Comparison of ENCODE assay signal across 8 mouse cellular contexts in genomic region chr4:25281671-25282038, GRCm38 (mm10). TPM values are rescaled to one million over a fixed set of nuclear protein-coding genes. Genes with fewer than 3 reads are reported as not detected.
DNase-seq lines count a peak whose midpoint lies in the region; ATAC-seq lines count a peak whose summit lies in the region.

Gene Ufl1, minus strand, starts transcription at chr4:25281821.

- peak within 1 kb of the TSS; percentile 73 for H3K4me2 ChIP-seq in hindbrain, embryonic 16.5 days (ENCODE audit: low read length)

- peaks cover 10% of the 10 kb centered on the region for H3K36me3 ChIP-seq in hindbrain, embryonic 16.5 days (ENCODE audit: control insufficient read depth, insufficient read depth, low read length)
- H3K36me3 ChIP-seq in macrophage (ENCODE audit: inconsistent target) = peaks cover 13% of the 10 kb centered on the region; the same call in 1 of the 2 replicates

- H3K4me3 ChIP-seq in hindbrain, embryonic 16.5 days (ENCODE audit: low read length) = peak within 1 kb of the TSS; percentile 78
- peak within 1 kb of the TSS; percentile 71 for H3K4me3 ChIP-seq in macrophage (ENCODE audit: inconsistent target)

- peaks cover 6% of the 10 kb centered on the region; the same call in 1 of the 2 replicates for H3K79me2 ChIP-seq in macrophage (ENCODE audit: inconsistent target)

- peak within 1 kb of the TSS; percentile 99 for H3K27ac ChIP-seq in hindbrain, embryonic 16.5 days (ENCODE audit: low read depth, low read length)
- H3K27ac ChIP-seq in macrophage = peak within 1 kb of the TSS; percentile 58

- peak; percentile 99 for ATAC-seq in hindbrain, embryonic 16.5 days

- no peaks in the 10 kb centered on the region for H3K9me3 ChIP-seq in hindbrain, embryonic 16.5 days (ENCODE audit: control insufficient read depth, low read length)

- peak within 1 kb of the TSS; percentile 99 for H3K9ac ChIP-seq in hindbrain, embryonic 16.5 days (ENCODE audit: low read depth, low read length)

- 0% methylated on average over 29 of the region's 30 CpGs for WGBS in hindbrain, embryonic 16.5 days
- WGBS in macrophage (ENCODE audit: missing documents) = under 1% methylated on average over 30 of the region's 30 CpGs

- no peaks in the 10 kb centered on the region for H3K27me3 ChIP-seq in hindbrain, embryonic 16.5 days (replicated peaks; ENCODE audit: control insufficient read depth, insufficient read depth, low read length)

- peaks cover 5% of the 10 kb centered on the region for H3K4me1 ChIP-seq in hindbrain, embryonic 16.5 days (ENCODE audit: control insufficient read depth, insufficient read depth, low read depth, low read length)

- DNase-seq in WW6 (ENCODE audit: low read depth, low spot score) = peak; percentile 84
- DNase-seq in cerebellum, postnatal 4 days (ENCODE audit: low spot score in 2 of 2) = peak; percentile 97
- peak; percentile 97 for DNase-seq in gastrocnemius, adult 18-20 months (ENCODE audit: low spot score)
- DNase-seq in left cerebral cortex, adult 18-20 months (ENCODE audit: low spot score in 2 of 2) = peak; percentile 98
- DNase-seq in right cerebral cortex, adult 18-20 months = peak; percentile 97
- peak; percentile 95 for DNase-seq in urinary bladder, postnatal 10 days (ENCODE audit: low spot score)

RNA-seq across cellular contexts. Expression of gene Ufl1, which starts in this region (rescaled TPM):
- 10 to 100 TPM; 32.4 to 37.2 TPM for total RNA-seq in gastrocnemius, adult 18-20 months (2021)
- 36.0 and 43.0 TPM in 2 replicates for polyA plus RNA-seq in hindbrain, embryonic 16.5 days (2015; fragmentation: Nextera tagmentation; extraction: Ambion mirVana)
- total RNA-seq in left cerebral cortex, adult 18-20 months (2021) = 10 to 100 TPM; 28.9 to 32.7 TPM
- total RNA-seq in macrophage (2018; cell fraction: chromatin; rRNA removed) = 10 to 100 TPM in 22 of 26 experiments, 1 to 10 TPM in 4; 5.4 to 59.7 (median 27.5) TPM
- 10 to 100 TPM; 10.2 to 21.3 (median 17.8) TPM for total RNA-seq in macrophage (2018; cell fraction: cytosol; rRNA removed)
- total RNA-seq in macrophage (2018; cell fraction: nucleus; rRNA removed) = 10 to 100 TPM in 24 of 26 experiments, 1 to 10 TPM in 2; 9.1 to 47.2 (median 23.7) TPM
- 15.3 to 24.7 TPM (median 17.8 TPM) in 3 replicates for polyA plus RNA-seq in macrophage (2018)

Comparison
In these comparisons a context has a peak if more than half of its experiments do, and no peak if none do; other contexts are left out.
1. Peak in every context shown above with its lines: DNase-seq, ATAC-seq, H3K4me3 ChIP-seq and H3K27ac ChIP-seq.